Mouse (Mus musculus) Patski (cell line): Measurements from ENCODE around the gene Rabggtb. TPM values are rescaled to one million over a fixed set of nuclear protein-coding genes. Genes with fewer than 3 reads are reported as not detected.

ENCODE experiments used
- ATAC-seq: fragments of 100-300 bp; one replicate; pipeline ENCODE4 v1.8.0; 2021
- CTCF ChIA-PET: fragments of 350-600 bp; sonication (Branson Sonifier 250); formaldehyde crosslinking; loops from one replicate; lab custom pipeline; 2022; ENCODE audit warnings: inconsistent platforms; lab: Charles Lee
- POLR2A ChIA-PET: fragments of 350-600 bp; sonication (Branson Sonifier 250); formaldehyde crosslinking; loops from one replicate; lab custom pipeline; 2022; ENCODE audit warnings: antibody characterized with exemption, inconsistent platforms; lab: Charles Lee
- DNase-seq: peaks from one replicate; pipeline ENCODE4 v3.0.0-alpha.2; 2011; ENCODE audit warnings: low read depth, low spot score
- H3K27me3 ChIP-seq: fragments of 371-371 bp; one replicate; pipeline ENCODE4 v1.5.1; 2021
- CTCF ChIP-seq: fragments of 100-300 bp; IDR thresholded peaks from one replicate; pipeline ENCODE4 v1.5.1; 2021
- in situ Hi-C: fragments of 300-500 bp; cut with MboI; formaldehyde crosslinking; loops from 3 replicates; pipeline ENCODE4 v1.11.1; 2018; ENCODE audit warnings: low pct_unique_long_range_greater_than_20kb, mixed read lengths
- polyA plus RNA-seq: library from polyadenylated mRNA; unstranded; gene quantifications from one replicate; pipeline ENCODE4 v1.2.3, GENCODE M21; 2021

Rabggtb gene
- polyA plus RNA-seq, 1 experiment from 2014 or later: 219 TPM

GRCm38 (mm10) chr3:153944335-153944990 is 31.7 kb upstream of the Rabggtb start, which contains the start of gene Acadm:
TSS of gene Acadm (minus strand) at chr3:153944632.
- POLR2A ChIA-PET: interaction anchor here (0.6 to 1.6 kb wide), 5 partner anchors 13 to 92 kb away, joined by 3 to 5 read pairs (median 4); no protein-coding TSS in a partner anchor
- in situ Hi-C loops: no loop called here
- H3K27me3 ChIP-seq: no peaks in the 10 kb centered on the region
- CTCF ChIA-PET: interaction anchor here (0.9 to 7.0 kb wide), 5 partner anchors 10 to 282 kb away, joined by 3 to 64 read pairs (median 3); no protein-coding TSS in a partner anchor
- no peak for TF ChIP-seq CTCF
- DNase-seq (peak; percentile 99), ATAC-seq (peak; percentile 98)

DNA sequence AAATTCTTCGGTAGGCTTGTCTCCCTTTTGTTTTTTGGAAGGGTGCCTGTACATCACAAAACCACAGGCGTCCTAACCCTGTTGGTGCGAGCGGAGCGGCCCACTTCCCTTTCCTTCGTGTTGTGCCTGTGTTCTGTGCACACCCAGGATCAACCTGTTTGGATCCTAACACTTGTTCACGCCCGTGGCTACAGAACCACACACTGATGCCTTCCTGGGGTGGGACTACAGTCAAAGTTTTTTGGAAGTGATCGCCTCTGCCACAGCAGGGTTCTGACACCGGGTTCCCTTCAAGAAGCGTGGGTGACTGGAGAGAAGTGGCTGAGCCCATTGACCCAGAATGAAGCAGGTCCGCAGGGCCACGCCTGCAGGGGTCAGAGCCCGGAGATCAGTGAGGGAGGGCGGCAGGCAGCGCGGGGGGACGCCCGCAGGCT is 31.1 kb upstream of the Rabggtb start:
- ATAC-seq (peak; percentile 68), DNase-seq (no peak)
- ChIA-PET POLR2A (interaction anchor here (1.0 to 1.6 kb wide), 5 partner anchors 9 to 91 kb away, joined by 3 to 5 read pairs (median 3); no protein-coding TSS in a partner anchor), CTCF (interaction anchor here (1.6 kb wide), 1 partner anchor 11 kb away, joined by 7 read pairs; no protein-coding TSS in a partner anchor)
- no peak for TF ChIP-seq CTCF
- H3K27me3 ChIP-seq: no peaks in the 10 kb centered on the region
- in situ Hi-C loops: no loop called here

- in situ Hi-C loops: no loop called here
- POLR2A ChIA-PET: interaction anchor here (1.0 to 1.4 kb wide), 4 partner anchors 10 to 283 kb away, joined by 3 to 5 read pairs (median 3); no protein-coding TSS in a partner anchor
- ATAC-seq (no peak), DNase-seq (no peak)
- CTCF ChIA-PET: interaction anchor here (1.0 to 2.4 kb wide), 3 partner anchors 18 to 25 kb away, joined by 3 to 12 read pairs (median 3); no protein-coding TSS in a partner anchor
- no peak for TF ChIP-seq CTCF
- H3K27me3 ChIP-seq: no peaks in the 10 kb centered on the region
Observed at GRCm38 (mm10) chr3:153943003-153943640, 30.3 kb upstream of the Rabggtb start.

- DNase-seq: no peak
Observed at GRCm38 (mm10) chr3:153941613-153942012, 28.8 kb upstream of the Rabggtb start.

GRCm38 (mm10) chr3:153940486-153940885 is 27.7 kb upstream of the Rabggtb start:
- H3K27me3 ChIP-seq: no peaks in the 10 kb centered on the region
- ChIA-PET POLR2A (no interaction called here), CTCF (interaction anchor here (1.0 to 2.0 kb wide), 5 partner anchors 9 to 36 kb away, joined by 3 to 7 read pairs (median 3); no protein-coding TSS in a partner anchor)
- DNase-seq (no peak), ATAC-seq (no peak)
- in situ Hi-C loops: no loop called here
- no peak for TF ChIP-seq CTCF

More at GRCm38 (mm10) chr3:153941613-153942012, 28.8 kb upstream of the Rabggtb start:
- in situ Hi-C loops: no loop called here
- TF ChIP-seq CTCF: no peak
- H3K27me3 ChIP-seq: no peaks in the 10 kb centered on the region
- no peak for ATAC-seq
- CTCF ChIA-PET: interaction anchor here (1.0 to 2.4 kb wide), 8 partner anchors 8 to 37 kb away, joined by 3 to 12 read pairs (median 3); no protein-coding TSS in a partner anchor
- POLR2A ChIA-PET: interaction anchor here (0.6 kb wide), 1 partner anchor 42 kb away, joined by 3 read pairs; no protein-coding TSS in a partner anchor

GRCm38 (mm10) chr3:153940021-153940420 is 27.2 kb upstream of the Rabggtb start:
- DNase-seq (no peak), ATAC-seq (no peak)
- no peak for TF ChIP-seq CTCF
- in situ Hi-C loops: no loop called here
- ChIA-PET CTCF (interaction anchor here (1.4 to 2.0 kb wide), 2 partner anchors 9 to 35 kb away, joined by 3 to 7 read pairs; no protein-coding TSS in a partner anchor), POLR2A (interaction anchor here (1.6 kb wide), 1 partner anchor 27 kb away, joined by 4 read pairs; no protein-coding TSS in a partner anchor)
- no peaks in the 10 kb centered on the region for H3K27me3 ChIP-seq

DNA sequence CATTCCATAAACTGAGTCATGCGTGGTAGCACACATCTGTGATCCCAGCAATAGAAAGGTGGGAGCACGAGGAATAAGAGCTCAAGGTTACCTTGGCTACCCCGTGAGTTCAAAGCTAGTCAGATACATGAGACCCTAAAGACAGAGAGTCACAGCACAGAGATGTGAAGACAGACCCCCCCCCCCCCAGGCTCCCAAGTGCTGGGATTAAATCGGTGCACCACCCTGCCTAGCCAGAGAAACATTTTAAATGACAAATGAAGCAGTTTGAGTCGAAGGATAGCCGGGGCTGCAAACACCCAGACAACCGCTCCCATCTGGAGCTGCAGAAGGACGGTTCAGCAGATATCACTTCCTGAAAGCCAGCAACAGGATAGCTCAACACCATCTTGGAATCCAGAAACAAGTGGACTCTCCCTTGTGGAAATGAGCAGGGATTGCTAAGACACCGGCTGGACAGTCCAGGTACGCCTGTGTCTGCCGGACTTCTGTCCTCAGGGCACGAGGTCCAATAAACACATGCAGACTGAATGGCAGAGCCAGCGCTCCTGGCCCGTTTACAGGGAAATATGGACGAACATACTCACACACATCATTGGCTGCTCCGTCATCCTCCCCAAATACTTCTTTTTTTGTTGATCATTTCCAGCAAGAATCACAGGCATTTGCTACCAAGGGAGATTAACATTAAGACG is 24.5 kb upstream of the Rabggtb start:
- in situ Hi-C loops: no loop called here
- no peaks in the 10 kb centered on the region for H3K27me3 ChIP-seq
- no peak for DNase-seq
- ATAC-seq: no peak
- TF ChIP-seq CTCF: no peak
- CTCF ChIA-PET: interaction anchor here (0.7 to 1.2 kb wide), 3 partner anchors 10 to 72 kb away, joined by 3 read pairs; partner anchors contain the start of gene Rabggtb
- POLR2A ChIA-PET: interaction anchor here (0.7 to 2.1 kb wide), 4 partner anchors 8 to 757 kb away, joined by 3 to 7 read pairs (median 4); partner anchors contain the start of gene Rabggtb

- no peaks in the 10 kb centered on the region for H3K27me3 ChIP-seq
- DNase-seq (no peak), ATAC-seq (no peak)
- ChIA-PET POLR2A (interaction anchor here (2.1 kb wide), 1 partner anchor 22 kb away, joined by 7 read pairs; the partner anchor contains the start of gene Rabggtb), CTCF (interaction anchor here (1.4 to 1.5 kb wide), 2 partner anchors 14 to 32 kb away, joined by 4 to 5 read pairs; no protein-coding TSS in a partner anchor)
- no peak for TF ChIP-seq CTCF
- in situ Hi-C loops: no loop called here
Observed at GRCm38 (mm10) chr3:153935878-153936277, 23.1 kb upstream of the Rabggtb start.

DNA sequence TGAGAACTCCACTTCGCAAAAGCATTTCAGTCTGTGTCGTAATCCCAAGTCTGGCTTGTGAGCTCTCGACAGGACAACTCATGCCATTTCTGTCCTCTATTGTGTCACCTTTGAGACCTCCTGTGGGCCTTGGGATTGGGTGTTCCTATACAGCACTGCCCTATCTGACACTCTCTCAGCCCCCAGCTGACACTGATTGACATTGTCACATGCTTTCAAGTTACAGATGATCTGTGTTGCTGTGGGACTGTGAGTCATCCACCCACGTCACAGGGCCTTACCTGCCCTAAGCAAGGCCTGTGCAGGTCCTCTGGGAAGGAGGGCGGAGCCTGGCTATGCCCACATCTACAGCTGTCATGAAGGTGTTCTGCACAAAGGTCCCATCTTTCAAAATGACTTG is 19.7 kb upstream of the Rabggtb start:
- H3K27me3 ChIP-seq: no peaks in the 10 kb centered on the region
- in situ Hi-C loops: no loop called here
- ChIA-PET POLR2A (no interaction called here), CTCF (interaction anchor here (1.0 kb wide), 1 partner anchor 27 kb away, joined by 3 read pairs; no protein-coding TSS in a partner anchor)
- no peak for TF ChIP-seq CTCF
- ATAC-seq (no peak), DNase-seq (no peak)
